Mouse (Mus musculus): ENCODE results near the gene Afap1l2.

Afap1l2 gene

GRCm38 (mm10) chr19:57013271-57013677 is 5.2 kb upstream of the Afap1l2 start:
- H3K27me3 ChIP-seq (ENCODE audit: insufficient read depth, low read length): peaks cover 48% of the 10 kb centered on the region
- no peak overlapping the region for H3K4me3 ChIP-seq (replicated peaks; ENCODE audit: low read length)
- TF ChIP-seq POU5F1 (IDR thresholded peaks at IDR 0.05; ENCODE audit: borderline replicate concordance, low read length): no peak
- no peak for TF ChIP-seq CTCF (conservative IDR thresholded peaks at IDR 0.05; ENCODE audit: low read length)
- no peak for TF ChIP-seq NANOG (IDR thresholded peaks at IDR 0.05; ENCODE audit: borderline replicate concordance, low read length)
- peaks cover 49% of the 10 kb centered on the region for H3K4me1 ChIP-seq (replicated peaks; ENCODE audit: low read depth, low read length)
- no peaks in the 10 kb centered on the region for H3K9me3 ChIP-seq (ENCODE audit: low read length)
- no peaks in the 10 kb centered on the region for H3K36me3 ChIP-seq (ENCODE audit: insufficient read depth, low read length)

- H3K27me3 ChIP-seq (ENCODE audit: insufficient read depth, low read length): peaks cover 52% of the 10 kb centered on the region
- no peaks in the 10 kb centered on the region for H3K36me3 ChIP-seq (ENCODE audit: insufficient read depth, low read length)
- H3K9me3 ChIP-seq (ENCODE audit: low read length): peaks cover 8% of the 10 kb centered on the region
- H3K4me3 ChIP-seq (replicated peaks; ENCODE audit: low read length): no peak overlapping the region
- peaks cover 46% of the 10 kb centered on the region for H3K4me1 ChIP-seq (replicated peaks; ENCODE audit: low read depth, low read length)
- no peak for TF ChIP-seq NANOG (IDR thresholded peaks at IDR 0.05; ENCODE audit: borderline replicate concordance, low read length)
- TF ChIP-seq CTCF (conservative IDR thresholded peaks at IDR 0.05; ENCODE audit: low read length): no peak
- TF ChIP-seq POU5F1 (IDR thresholded peaks at IDR 0.05; ENCODE audit: borderline replicate concordance, low read length): no peak
These were observed 4.0 kb upstream of the Afap1l2 start for GRCm38 (mm10) chr19:57012068-57012467.

GRCm38 (mm10) chr19:57010064-57010463 is 2.0 kb upstream of the Afap1l2 start:
- Histone ChIP-seq H3K27me3 (ENCODE audit: insufficient read depth, low read length) (peaks cover 51% of the 10 kb centered on the region), H3K4me1 (replicated peaks; ENCODE audit: low read depth, low read length) (peaks cover 25% of the 10 kb centered on the region), H3K9me3 (ENCODE audit: low read length) (peaks cover 20% of the 10 kb centered on the region), H3K4me3 (replicated peaks; ENCODE audit: low read length) (no peak overlapping the region), H3K36me3 (ENCODE audit: insufficient read depth, low read length) (no peaks in the 10 kb centered on the region)
- TF ChIP-seq NANOG (IDR thresholded peaks at IDR 0.05; ENCODE audit: borderline replicate concordance, low read length) (no peak), POU5F1 (IDR thresholded peaks at IDR 0.05; ENCODE audit: borderline replicate concordance, low read length) (no peak), CTCF (conservative IDR thresholded peaks at IDR 0.05; ENCODE audit: low read length) (no peak)

- Histone ChIP-seq H3K27me3 (ENCODE audit: insufficient read depth, low read length) (peaks cover 54% of the 10 kb centered on the region), H3K36me3 (ENCODE audit: insufficient read depth, low read length) (no peaks in the 10 kb centered on the region), H3K9me3 (ENCODE audit: low read length) (peaks cover 20% of the 10 kb centered on the region), H3K4me1 (replicated peaks; ENCODE audit: low read depth, low read length) (peaks cover 22% of the 10 kb centered on the region), H3K4me3 (replicated peaks; ENCODE audit: low read length) (no peak overlapping the region)
- TF ChIP-seq POU5F1 (IDR thresholded peaks at IDR 0.05; ENCODE audit: borderline replicate concordance, low read length): no peak
These were observed 1.6 kb upstream of the Afap1l2 start for GRCm38 (mm10) chr19:57009653-57010052.

GRCm38 (mm10) chr19:57007291-57007690 is 737 bp downstream of the Afap1l2 start:
- no peak for TF ChIP-seq POU5F1 (IDR thresholded peaks at IDR 0.05; ENCODE audit: borderline replicate concordance, low read length)
- TF ChIP-seq CTCF (conservative IDR thresholded peaks at IDR 0.05; ENCODE audit: low read length): no peak
- no peak for TF ChIP-seq NANOG (IDR thresholded peaks at IDR 0.05; ENCODE audit: borderline replicate concordance, low read length)
- peaks cover 20% of the 10 kb centered on the region for H3K9me3 ChIP-seq (ENCODE audit: low read length)

GRCm38 (mm10) chr19:57006841-57007240 is 1.2 kb downstream of the Afap1l2 start:
- H3K9me3 ChIP-seq (ENCODE audit: low read length): peaks cover 20% of the 10 kb centered on the region
- H3K4me1 ChIP-seq (replicated peaks; ENCODE audit: low read depth, low read length): peaks cover 22% of the 10 kb centered on the region
- no peak for TF ChIP-seq POU5F1 (IDR thresholded peaks at IDR 0.05; ENCODE audit: borderline replicate concordance, low read length)
- TF ChIP-seq CTCF (conservative IDR thresholded peaks at IDR 0.05; ENCODE audit: low read length): no peak
- no peak for TF ChIP-seq NANOG (IDR thresholded peaks at IDR 0.05; ENCODE audit: borderline replicate concordance, low read length)
- H3K4me3 ChIP-seq (replicated peaks; ENCODE audit: low read length): no peak overlapping the region
- no peaks in the 10 kb centered on the region for H3K36me3 ChIP-seq (ENCODE audit: insufficient read depth, low read length)
- peaks cover 53% of the 10 kb centered on the region for H3K27me3 ChIP-seq (ENCODE audit: insufficient read depth, low read length)

More at GRCm38 (mm10) chr19:57007291-57007690, 737 bp downstream of the Afap1l2 start:
- Histone ChIP-seq H3K36me3 (ENCODE audit: insufficient read depth, low read length) (no peaks in the 10 kb centered on the region), H3K4me1 (replicated peaks; ENCODE audit: low read depth, low read length) (peaks cover 22% of the 10 kb centered on the region), H3K27me3 (ENCODE audit: insufficient read depth, low read length) (peaks cover 53% of the 10 kb centered on the region), H3K4me3 (replicated peaks; ENCODE audit: low read length) (peak overlapping the region; percentile 81)

- H3K4me3 ChIP-seq (replicated peaks; ENCODE audit: low read length): no peak overlapping the region
- H3K9me3 ChIP-seq (ENCODE audit: low read length): peaks cover 20% of the 10 kb centered on the region
- H3K36me3 ChIP-seq (ENCODE audit: insufficient read depth, low read length): no peaks in the 10 kb centered on the region
- H3K27me3 ChIP-seq (ENCODE audit: insufficient read depth, low read length): peaks cover 40% of the 10 kb centered on the region
- TF ChIP-seq CTCF (conservative IDR thresholded peaks at IDR 0.05; ENCODE audit: low read length) (no peak), POU5F1 (IDR thresholded peaks at IDR 0.05; ENCODE audit: borderline replicate concordance, low read length) (no peak), NANOG (IDR thresholded peaks at IDR 0.05; ENCODE audit: borderline replicate concordance, low read length) (no peak)
- peaks cover 22% of the 10 kb centered on the region for H3K4me1 ChIP-seq (replicated peaks; ENCODE audit: low read depth, low read length)
These were observed 3.0 kb downstream of the Afap1l2 start for GRCm38 (mm10) chr19:57005062-57005461.

- Histone ChIP-seq H3K4me3 (replicated peaks; ENCODE audit: low read length) (no peak overlapping the region), H3K9me3 (ENCODE audit: low read length) (peaks cover 20% of the 10 kb centered on the region), H3K27me3 (ENCODE audit: insufficient read depth, low read length) (peaks cover 25% of the 10 kb centered on the region), H3K36me3 (ENCODE audit: insufficient read depth, low read length) (no peaks in the 10 kb centered on the region), H3K4me1 (replicated peaks; ENCODE audit: low read depth, low read length) (peaks cover 7% of the 10 kb centered on the region)
- TF ChIP-seq POU5F1 (IDR thresholded peaks at IDR 0.05; ENCODE audit: borderline replicate concordance, low read length) (no peak), CTCF (conservative IDR thresholded peaks at IDR 0.05; ENCODE audit: low read length) (no peak), NANOG (IDR thresholded peaks at IDR 0.05; ENCODE audit: borderline replicate concordance, low read length) (no peak)
These were observed 4.6 kb downstream of the Afap1l2 start for GRCm38 (mm10) chr19:57003460-57003810.

- Histone ChIP-seq H3K27me3 (ENCODE audit: insufficient read depth, low read length) (peaks cover 20% of the 10 kb centered on the region), H3K4me1 (replicated peaks; ENCODE audit: low read depth, low read length) (peaks cover 6% of the 10 kb centered on the region)
- no peak for TF ChIP-seq NANOG (IDR thresholded peaks at IDR 0.05; ENCODE audit: borderline replicate concordance, low read length)
- no peak for TF ChIP-seq CTCF (conservative IDR thresholded peaks at IDR 0.05; ENCODE audit: low read length)
- no peak for TF ChIP-seq POU5F1 (IDR thresholded peaks at IDR 0.05; ENCODE audit: borderline replicate concordance, low read length)
These were observed 5.1 kb downstream of the Afap1l2 start for GRCm38 (mm10) chr19:57002741-57003459.

More at GRCm38 (mm10) chr19:57002741-57003459, 5.1 kb downstream of the Afap1l2 start:
- H3K4me3 ChIP-seq (replicated peaks; ENCODE audit: low read length): no peak overlapping the region
- H3K36me3 ChIP-seq (ENCODE audit: insufficient read depth, low read length): no peaks in the 10 kb centered on the region
- peaks cover 20% of the 10 kb centered on the region for H3K9me3 ChIP-seq (ENCODE audit: low read length)
